Mouse (Mus musculus) CD4-positive, CD25-positive, alpha-beta regulatory T cell, adult 2 months (primary cell): ENCODE measurements around the gene Unc79.

Source experiments
- DNase-seq: peaks from one replicate; pipeline ENCODE4 v3.0.0-alpha.2; 2012; ENCODE audit warnings: low read depth, low spot score

Gene Unc79

GRCm38 (mm10) chr12:103041401-103041800 is 92.7 kb downstream of the Unc79 start:
- DNase-seq, result no peak

DNA sequence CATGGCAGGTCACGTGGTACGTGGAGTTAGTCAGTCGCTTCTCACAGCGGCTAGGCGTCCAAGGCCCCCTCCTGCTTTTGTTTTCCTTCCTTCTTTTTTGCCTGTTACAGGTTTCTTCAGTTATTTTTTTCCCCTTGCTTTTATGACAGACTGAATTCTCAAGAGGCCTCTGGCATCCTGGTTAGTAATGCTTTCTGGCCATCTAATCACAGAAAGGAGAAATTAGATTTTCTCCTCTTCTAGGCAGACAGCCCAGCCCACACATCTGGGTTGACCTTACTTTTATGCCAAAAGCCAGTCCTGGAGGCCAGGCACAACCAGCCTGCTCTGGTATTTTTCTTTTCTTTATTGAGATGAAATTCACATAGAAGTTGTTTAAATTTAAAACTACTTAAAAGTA is 94.1 kb downstream of the Unc79 start:
- no peak for DNase-seq

DNA sequence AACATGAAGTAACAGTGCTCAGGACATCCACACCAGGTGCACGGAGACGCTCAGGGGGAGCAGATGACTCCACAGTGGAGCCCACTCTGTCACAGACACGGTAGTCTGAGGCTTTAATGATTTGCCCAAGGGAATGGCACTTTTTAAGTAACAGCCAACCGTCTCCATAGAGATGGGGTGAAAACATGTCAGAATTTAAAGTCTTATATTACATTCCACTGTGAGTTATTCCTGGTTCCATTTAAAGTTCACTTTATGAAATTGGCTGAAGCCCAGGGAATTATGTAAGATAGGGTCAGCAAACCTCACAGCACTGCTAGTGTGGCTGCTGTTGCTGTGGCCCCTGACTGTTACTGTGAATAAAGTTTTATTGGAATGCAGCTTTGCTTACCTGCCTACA is 95.8 kb downstream of the Unc79 start:
- no peak for DNase-seq

GRCm38 (mm10) chr12:103049865-103050264 is 101.2 kb downstream of the Unc79 start:
- DNase-seq, result no peak

DNA sequence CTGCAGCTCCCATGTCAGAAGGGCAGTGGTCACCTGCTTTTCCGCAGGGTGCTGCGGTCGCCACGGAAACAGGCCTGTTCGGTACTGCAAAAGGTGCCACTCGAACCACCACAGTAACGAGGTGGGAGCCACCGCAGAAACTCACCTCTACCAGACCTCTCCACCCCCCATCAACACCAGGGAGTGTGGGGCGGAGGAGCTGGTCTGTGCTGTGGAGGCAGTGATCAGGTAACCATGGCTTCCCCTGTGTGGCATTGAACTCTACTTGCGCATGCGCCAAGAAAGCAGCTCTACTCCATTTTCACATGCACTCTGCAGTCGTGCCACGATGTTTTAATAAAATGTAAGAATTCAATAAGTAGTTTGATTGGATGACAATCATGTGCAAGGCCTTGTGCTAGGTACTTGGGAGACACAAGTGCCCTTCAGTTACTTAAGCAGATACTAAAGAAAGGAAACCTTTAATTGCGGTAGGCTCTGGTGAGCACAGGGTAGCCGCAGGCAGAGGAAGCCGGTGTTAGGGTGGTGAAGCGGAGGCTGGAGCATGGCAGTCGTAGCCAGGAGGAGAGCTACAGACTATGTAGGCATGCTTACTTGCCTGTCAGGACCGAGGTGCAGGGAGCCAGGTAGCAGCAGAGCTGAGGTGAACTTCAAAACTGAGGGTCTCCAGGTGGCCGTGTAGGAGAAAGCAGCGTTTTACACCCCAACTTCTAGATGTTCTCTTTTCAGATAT is 110.8 kb downstream of the Unc79 start:
- DNase-seq, result no peak

GRCm38 (mm10) chr12:103060791-103061190 is 112.1 kb downstream of the Unc79 start:
- no peak for DNase-seq

DNA sequence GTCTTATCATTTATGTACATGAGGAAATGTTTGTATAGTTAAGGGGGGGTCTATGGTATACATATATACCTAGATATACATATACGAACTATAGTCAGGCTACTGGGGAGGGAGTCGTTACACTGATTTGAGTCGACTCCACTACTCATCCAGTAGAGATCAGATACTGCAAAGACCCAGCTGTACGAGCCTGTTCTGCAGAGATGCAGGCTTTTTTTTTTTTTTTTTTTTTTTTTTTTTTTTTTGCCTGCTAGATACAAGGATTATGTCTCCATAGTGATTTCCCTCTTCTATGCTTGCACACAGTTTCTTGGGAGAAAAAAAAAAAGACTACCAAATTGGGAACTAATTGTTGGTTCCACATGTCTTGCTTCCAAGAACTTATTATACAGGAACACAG is 113.5 kb downstream of the Unc79 start:
- no peak for DNase-seq

GRCm38 (mm10) chr12:103064944-103065343 is 116.3 kb downstream of the Unc79 start:
- peak; percentile 56 for DNase-seq

DNA sequence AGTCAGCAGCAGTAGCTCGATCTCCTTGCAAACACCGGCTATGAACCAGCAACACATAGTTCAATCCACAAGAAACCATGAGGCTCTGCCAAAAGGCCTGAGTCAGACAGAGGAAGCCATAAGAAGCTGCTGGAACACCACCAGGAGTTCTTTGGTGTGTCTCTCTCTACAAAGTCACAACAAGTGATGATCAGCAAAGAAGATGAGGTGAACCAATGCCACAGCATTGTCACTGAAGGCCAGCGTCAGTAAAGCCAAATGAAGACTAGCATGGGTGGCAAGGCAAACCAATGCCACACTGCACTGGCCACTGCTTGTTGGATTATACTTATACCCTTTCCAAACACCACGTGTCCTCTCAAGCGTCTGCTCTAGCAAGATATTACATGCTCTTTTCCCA is 119.5 kb downstream of the Unc79 start:
- no peak for DNase-seq

GRCm38 (mm10) chr12:103069565-103069964 is 120.9 kb downstream of the Unc79 start:
- DNase-seq, result no peak

DNA sequence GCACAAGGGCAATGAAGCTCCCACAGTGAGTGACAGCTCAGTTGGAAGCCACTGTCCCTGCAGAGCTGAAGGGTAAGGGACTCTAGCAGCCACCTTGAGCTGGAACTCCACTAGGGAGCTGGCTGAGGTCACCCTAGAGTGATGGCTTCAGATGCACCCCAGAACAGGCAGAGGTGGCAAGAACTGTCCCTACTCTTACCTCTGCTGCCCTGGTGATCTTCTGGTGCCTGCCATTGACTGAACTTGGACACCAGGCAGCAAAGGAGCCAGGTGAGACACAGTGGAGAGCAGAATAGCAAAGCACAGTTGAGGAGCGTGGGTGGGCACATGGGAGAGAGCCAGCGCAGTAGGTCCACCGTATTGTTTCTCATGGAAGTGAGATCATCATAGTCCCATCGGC is 125.3 kb downstream of the Unc79 start:
- DNase-seq, result no peak

DNA sequence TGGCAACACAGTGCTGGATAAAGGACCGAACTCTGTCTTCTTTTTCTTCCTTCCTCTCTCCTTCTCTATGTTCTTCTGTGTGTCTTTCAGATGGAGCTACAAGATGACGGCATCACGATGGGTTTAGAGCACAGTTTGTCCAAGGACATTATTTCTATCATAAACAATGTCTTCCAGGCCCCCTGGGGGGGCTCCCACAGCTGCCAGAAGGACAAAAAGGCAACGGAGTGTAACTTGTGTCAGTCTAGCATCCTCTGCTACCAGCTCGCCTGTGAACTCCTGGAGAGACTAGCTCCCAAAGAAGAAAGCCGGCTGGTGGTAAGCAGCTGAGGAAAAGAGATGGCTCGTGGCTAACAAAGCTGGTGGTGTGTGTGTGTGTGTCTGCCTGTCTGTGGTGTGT is 130.1 kb downstream of the Unc79 start:
- no peak for DNase-seq

DNA sequence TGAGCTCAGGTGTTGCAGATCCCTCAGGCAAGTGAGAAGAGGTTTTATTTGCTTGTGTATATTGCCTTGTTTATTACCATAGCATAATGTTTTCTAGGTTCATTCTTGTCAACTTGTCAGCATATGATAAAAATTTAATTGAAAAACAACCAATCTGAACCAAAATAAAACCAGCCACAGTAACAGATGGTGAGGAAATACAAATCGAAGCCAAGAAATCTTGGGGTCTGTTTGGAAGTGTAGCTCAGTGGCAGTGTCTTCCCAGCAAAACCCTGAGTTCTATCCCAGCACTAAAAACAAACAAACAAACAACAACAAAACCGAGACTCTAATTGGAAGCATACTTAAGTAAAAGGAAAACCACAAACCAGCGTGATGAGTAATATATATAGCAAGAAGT is 131.4 kb downstream of the Unc79 start:
- no peak for DNase-seq

- DNase-seq, result no peak
These were observed 143.2 kb downstream of the Unc79 start for GRCm38 (mm10) chr12:103091831-103092230.

DNA sequence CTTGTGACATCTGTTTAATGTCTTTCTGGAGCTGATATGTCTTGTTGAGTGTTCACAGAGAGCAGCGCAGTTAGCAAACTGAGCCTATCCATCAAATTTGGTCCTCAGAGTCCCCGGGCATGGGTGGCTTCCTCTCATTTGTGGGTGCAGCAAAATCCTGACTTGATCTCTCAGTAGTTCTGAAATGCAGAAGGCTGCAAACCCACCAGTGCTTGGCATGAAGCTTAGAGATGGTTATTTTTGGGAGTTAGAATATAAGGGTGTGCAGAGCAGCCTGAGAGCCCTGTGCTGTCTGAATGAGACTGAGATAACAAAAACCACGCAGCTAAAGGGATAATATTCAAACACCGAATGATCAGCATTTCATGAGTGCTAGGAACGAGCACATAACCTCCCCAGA is 146.5 kb downstream of the Unc79 start:
- no peak for DNase-seq

DNA sequence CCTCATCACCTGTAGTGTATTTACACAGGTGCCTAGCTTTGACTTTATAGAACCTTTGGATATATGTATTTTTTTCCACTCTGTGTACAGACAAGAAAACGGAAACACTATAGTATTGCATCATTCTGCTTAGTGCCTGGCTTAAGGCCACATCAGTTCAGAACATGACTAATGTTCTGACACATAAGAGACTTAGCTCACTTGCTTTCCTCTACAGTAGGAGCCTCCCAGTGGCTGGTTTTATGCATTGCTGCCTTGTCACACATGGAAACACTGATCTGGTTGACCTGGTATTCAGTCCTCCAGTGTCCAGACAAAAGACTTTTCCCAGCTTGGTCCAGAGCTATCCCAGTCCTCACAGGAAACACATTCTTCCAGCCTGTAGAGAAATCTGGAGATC is 150.5 kb downstream of the Unc79 start:
- no peak for DNase-seq

DNA sequence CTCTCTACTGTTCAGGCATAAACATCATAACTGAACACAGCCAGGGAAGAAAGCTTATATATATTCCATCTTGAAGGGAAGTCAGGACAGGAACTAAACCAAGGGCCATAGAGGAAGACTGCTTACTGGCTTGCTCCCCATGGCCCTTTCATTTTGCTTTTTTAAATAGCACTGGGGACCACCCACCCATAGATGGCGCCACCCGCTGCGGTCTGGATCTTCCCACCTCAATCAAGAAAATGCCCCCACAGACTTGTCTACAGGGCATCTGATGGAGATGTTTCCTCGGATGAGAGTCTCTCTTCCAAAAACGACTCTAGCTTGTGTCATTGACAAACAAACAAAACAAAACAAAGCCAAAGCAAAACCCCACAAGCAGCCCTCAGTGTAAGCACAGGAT is 151.4 kb downstream of the Unc79 start:
- peak; percentile 5 for DNase-seq

DNA sequence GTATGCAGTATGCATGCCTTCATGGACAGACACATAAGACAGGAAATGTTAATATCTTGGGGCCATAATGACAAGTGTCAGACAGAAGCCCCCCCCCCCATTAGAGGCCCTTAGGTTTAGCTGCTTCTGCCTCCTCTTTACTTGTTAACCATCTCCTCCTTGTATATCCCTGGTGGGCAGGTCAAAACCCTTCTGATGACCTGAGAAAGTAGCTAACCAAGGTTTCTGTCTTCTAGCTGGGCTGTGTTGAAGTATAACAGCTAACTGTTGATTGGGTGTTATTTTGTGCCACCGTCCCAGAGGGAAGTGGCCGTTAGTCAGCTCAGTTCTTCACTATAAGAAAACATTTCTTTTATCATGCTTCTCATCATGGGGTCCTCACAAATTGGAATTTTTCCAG is 154.4 kb downstream of the Unc79 start:
- no peak for DNase-seq

DNA sequence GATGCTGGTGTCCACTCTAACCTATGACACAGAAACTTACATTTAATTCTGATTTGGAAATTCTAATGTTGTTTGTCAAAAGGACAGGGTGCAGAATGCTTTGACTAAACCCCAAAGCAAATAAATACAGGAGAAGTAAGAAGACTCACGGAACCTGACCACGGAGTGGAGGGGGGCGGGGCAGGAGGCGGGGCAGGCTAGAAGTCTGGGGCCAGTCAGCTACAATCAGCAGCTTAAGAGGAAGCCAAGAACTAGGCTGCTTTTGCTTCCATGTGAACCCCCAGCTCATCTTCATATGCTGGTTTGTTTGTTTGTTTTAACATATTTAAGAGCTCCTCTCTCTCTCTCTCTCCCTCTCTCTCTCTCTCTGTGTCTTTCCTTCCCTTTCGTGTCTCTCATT is 154.9 kb downstream of the Unc79 start:
- DNase-seq, result peak; percentile 23

- no peak for DNase-seq
These were observed 160.6 kb downstream of the Unc79 start for GRCm38 (mm10) chr12:103109301-103109700.

GRCm38 (mm10) chr12:103116639-103117038 is 168.0 kb downstream of the Unc79 start:
- peak; percentile 42 for DNase-seq

- no peak for DNase-seq
These were observed 169.0 kb downstream of the Unc79 start for GRCm38 (mm10) chr12:103117517-103118193.

- no peak for DNase-seq
These were observed 173.3 kb downstream of the Unc79 start for GRCm38 (mm10) chr12:103121928-103122327.
